Mouse (Mus musculus) urinary bladder, postnatal 10 days (tissue): Measurements from ENCODE around the gene Ap5m1.

Source experiments
- DNase-seq: peaks from one replicate; pipeline ENCODE4 v3.0.0; 2022; ENCODE audit warnings: low spot score

Ap5m1 gene

DNA sequence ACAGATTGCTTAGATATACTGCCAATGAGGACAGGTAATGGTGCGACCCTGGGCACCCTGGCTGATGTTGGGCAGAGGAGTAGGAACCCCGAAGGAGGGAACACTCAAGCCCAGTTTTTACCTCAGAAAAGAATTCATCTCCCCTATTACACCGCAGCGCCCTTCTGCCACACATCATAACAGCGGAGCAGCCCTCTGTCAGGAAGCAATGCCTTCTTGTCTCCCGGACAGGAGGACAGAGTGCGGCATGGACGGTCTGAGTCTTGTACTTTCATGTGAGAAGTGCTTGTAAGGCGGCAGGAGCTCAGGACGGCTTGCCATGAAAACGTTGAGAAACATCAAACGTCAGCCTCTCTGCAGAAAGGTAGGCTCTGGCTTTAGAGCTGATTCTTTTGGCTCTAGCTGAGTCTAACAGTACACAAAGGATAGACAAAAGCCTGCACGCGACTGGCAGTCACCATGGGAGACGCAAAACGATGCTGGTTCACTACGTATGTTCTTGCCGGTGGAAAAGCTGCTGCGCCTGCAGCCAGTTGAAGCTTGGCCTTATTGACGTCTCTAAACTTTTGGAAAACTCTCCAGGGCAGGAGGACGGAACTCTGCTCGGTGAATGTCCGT is 61.4 kb downstream of the Ap5m1 start:
- DNase-seq: no peak

GRCm38 (mm10) chr14:49128544-49129263 is 62.8 kb downstream of the Ap5m1 start:
- DNase-seq: no peak

GRCm38 (mm10) chr14:49132391-49132790 is 66.5 kb downstream of the Ap5m1 start:
- DNase-seq: no peak

DNA sequence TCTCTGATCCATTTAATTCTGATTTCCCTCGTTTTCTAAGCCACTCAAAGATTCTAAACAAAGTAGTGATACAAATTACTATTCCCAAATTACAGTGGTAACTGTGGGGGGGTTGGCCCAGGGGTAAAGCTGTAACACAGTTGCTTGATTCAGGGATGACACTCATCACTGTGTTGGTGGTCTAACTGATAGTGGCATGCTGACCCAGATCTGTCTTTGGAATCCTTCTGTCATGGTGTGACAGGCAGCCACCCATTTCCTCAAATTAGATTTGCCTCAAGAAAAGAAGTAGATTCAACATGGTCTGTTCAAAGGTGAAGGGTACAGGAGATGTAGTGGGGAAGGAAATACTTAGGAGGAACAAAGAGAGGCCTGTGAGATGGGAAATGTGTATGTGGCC is 72.3 kb downstream of the Ap5m1 start:
- DNase-seq: no peak

DNA sequence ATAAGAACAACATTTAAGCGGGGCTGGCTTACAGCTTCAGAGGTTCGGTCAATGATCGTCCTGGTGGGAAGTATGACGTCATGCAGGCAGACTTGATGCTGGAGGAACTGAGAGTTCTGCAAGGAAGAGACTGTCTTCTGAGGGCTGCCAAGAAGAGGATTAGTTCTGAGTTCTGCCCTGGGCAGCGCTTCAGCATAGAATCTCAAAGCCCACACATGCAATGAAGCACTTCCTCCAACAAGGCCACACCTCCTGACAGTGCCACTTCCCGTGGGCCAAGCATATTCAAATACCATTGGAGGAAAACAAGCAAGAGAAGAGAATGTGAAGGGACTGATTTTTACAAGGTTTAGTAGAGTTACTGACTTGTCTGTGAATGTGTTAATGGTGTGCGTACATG is 74.9 kb downstream of the Ap5m1 start:
- DNase-seq: no peak
